Mouse (Mus musculus): ENCODE measurements at regions not wholly inside any gene's neighbourhood (a gene's known extent, or its start where the extent isn't known, plus 50 kb on each side); places are given as distances from the start of the nearest gene placed in this dataset.

DNA sequence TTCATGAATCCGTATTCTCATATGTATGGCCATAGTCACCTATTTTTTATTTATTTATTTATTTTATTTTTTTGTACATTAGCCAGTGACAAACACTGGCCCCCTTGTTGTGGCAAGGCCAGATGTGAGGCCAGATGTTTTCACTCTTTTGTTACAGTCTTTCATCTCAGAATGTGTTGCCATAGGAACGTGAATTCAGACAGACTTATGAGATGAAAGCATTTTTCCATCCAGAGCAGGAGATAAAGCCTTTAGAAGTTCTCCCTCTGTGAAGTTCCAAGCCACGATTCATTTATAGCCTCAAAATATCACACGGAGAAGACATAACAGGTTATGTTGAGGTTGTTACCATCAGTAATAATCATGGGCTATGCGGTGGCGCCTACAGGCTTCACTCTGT lies 220.9 kb downstream of the Arpp21 start:
- WGBS, result 76% methylated on average over 6 of the region's 6 CpGs
- no peak overlapping the region for H3K9ac ChIP-seq (replicated peaks; ENCODE audit: low read length)
- no peak overlapping the region for H3K4me3 ChIP-seq (ENCODE audit: low read length)
- no peaks in the 10 kb centered on the region for H3K27me3 ChIP-seq (ENCODE audit: insufficient read depth, low read length)
- H3K4me2 ChIP-seq (replicated peaks; ENCODE audit: low read depth, low read length), result no peak overlapping the region
- H3K9me3 ChIP-seq (ENCODE audit: low read length), result no peaks in the 10 kb centered on the region
- no peak overlapping the region for H3K27ac ChIP-seq (ENCODE audit: low read length)
- H3K36me3 ChIP-seq (ENCODE audit: insufficient read depth, low read length), result no peaks in the 10 kb centered on the region
- no peaks in the 10 kb centered on the region for H3K4me1 ChIP-seq (ENCODE audit: insufficient read depth, low read length)
- ATAC-seq (ENCODE audit: low FRiP score, low TSS enrichment), result no peak

DNA sequence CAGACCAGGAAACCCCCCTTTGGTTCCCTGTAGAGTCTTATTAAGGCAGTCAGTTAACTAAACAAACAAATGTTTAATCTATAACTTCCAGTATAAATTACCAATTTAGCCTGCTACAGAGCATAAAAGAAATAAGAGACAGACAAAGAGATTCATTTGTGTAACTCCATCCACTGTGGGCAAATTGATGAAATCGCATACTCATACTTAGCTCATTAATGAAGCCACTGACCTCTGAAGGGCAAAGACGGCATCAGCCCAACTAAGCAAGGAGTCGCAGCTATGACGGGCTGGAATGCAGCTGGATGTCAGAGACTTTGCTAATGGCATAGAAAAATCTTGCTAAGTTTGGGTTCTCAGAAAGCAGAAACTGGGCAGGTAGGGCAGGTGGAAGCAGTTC lies 241.3 kb downstream of the Arpp21 start:
- H3K4me2 ChIP-seq (replicated peaks; ENCODE audit: low read depth, low read length), result no peak overlapping the region
- no peaks in the 10 kb centered on the region for H3K9me3 ChIP-seq (ENCODE audit: low read length)
- no peak overlapping the region for H3K9ac ChIP-seq (replicated peaks; ENCODE audit: low read length)
- ATAC-seq (ENCODE audit: low FRiP score, low TSS enrichment), result no peak
- H3K36me3 ChIP-seq (ENCODE audit: insufficient read depth, low read length), result no peaks in the 10 kb centered on the region
- no peaks in the 10 kb centered on the region for H3K27me3 ChIP-seq (ENCODE audit: insufficient read depth, low read length)
- no peak overlapping the region for H3K4me3 ChIP-seq (ENCODE audit: low read length)
- peaks cover 8% of the 10 kb centered on the region; the same call in 1 of the 2 replicates for H3K4me1 ChIP-seq (ENCODE audit: insufficient read depth, low read length)
- 31% methylated on average over 4 of the region's 4 CpGs for WGBS
- H3K27ac ChIP-seq (ENCODE audit: low read length), result no peak overlapping the region

DNA sequence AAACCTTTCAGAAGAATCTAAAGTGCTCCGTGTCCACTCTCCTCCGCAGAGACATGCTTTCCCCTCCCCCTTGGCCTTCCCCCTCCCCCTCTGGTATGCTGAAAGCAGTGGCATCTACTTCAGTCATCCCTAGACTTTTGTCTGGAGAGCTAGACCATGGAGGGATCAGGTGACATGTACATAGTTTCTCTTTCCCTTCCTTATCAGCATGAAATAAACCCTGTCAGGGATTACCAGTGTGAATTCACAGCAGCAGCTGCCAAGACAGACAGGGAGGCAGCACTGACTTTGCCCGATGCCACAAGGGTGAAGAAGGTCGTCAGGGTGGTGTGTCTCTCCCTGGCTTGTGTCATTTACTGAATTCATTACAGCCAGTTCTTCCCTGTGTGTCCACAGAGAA lies 241.9 kb downstream of the Arpp21 start:
- no peaks in the 10 kb centered on the region for H3K27me3 ChIP-seq (ENCODE audit: insufficient read depth, low read length)
- WGBS, result 20% methylated on average over 4 of the region's 4 CpGs
- H3K9me3 ChIP-seq (ENCODE audit: low read length), result no peaks in the 10 kb centered on the region
- no peak overlapping the region for H3K4me2 ChIP-seq (replicated peaks; ENCODE audit: low read depth, low read length)
- peak; percentile 73 for ATAC-seq (ENCODE audit: low FRiP score, low TSS enrichment)
- peaks cover 8% of the 10 kb centered on the region; the same call in 1 of the 2 replicates for H3K4me1 ChIP-seq (ENCODE audit: insufficient read depth, low read length)
- no peak overlapping the region for H3K27ac ChIP-seq (ENCODE audit: low read length)
- no peak overlapping the region for H3K9ac ChIP-seq (replicated peaks; ENCODE audit: low read length)
- no peak overlapping the region for H3K4me3 ChIP-seq (ENCODE audit: low read length)
- no peaks in the 10 kb centered on the region for H3K36me3 ChIP-seq (ENCODE audit: insufficient read depth, low read length)

DNA sequence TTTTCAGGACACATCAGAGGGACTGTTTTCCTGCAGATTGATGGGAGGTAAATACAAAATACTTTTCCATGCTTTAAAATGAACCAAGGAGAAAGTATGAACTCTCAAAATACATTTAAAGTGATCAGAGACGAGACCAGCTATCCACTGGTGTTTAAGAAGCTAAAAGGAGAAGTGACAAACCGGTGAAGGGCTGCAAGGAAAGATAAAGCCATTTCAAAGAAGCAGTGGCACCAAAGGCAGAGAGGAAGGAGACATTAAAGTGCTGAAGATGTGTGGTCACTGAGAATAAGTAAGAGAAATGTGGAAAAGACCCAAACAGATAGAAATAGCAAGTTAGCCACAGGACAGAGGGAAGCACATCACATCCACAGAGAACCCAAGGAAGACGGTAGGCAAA lies 245.7 kb downstream of the Arpp21 start:
- H3K4me1 ChIP-seq (ENCODE audit: insufficient read depth, low read length), result peaks cover 8% of the 10 kb centered on the region; the same call in 1 of the 2 replicates
- H3K36me3 ChIP-seq (ENCODE audit: insufficient read depth, low read length), result no peaks in the 10 kb centered on the region
- no peak for ATAC-seq (ENCODE audit: low FRiP score, low TSS enrichment)
- no peak overlapping the region for H3K4me3 ChIP-seq (ENCODE audit: low read length)
- H3K27ac ChIP-seq (ENCODE audit: low read length), result no peak overlapping the region
- H3K9ac ChIP-seq (replicated peaks; ENCODE audit: low read length), result no peak overlapping the region
- no peaks in the 10 kb centered on the region for H3K27me3 ChIP-seq (ENCODE audit: insufficient read depth, low read length)
- no peak overlapping the region for H3K4me2 ChIP-seq (replicated peaks; ENCODE audit: low read depth, low read length)
- WGBS, result 87% methylated on average over 3 of the region's 3 CpGs
- no peaks in the 10 kb centered on the region for H3K9me3 ChIP-seq (ENCODE audit: low read length)

DNA sequence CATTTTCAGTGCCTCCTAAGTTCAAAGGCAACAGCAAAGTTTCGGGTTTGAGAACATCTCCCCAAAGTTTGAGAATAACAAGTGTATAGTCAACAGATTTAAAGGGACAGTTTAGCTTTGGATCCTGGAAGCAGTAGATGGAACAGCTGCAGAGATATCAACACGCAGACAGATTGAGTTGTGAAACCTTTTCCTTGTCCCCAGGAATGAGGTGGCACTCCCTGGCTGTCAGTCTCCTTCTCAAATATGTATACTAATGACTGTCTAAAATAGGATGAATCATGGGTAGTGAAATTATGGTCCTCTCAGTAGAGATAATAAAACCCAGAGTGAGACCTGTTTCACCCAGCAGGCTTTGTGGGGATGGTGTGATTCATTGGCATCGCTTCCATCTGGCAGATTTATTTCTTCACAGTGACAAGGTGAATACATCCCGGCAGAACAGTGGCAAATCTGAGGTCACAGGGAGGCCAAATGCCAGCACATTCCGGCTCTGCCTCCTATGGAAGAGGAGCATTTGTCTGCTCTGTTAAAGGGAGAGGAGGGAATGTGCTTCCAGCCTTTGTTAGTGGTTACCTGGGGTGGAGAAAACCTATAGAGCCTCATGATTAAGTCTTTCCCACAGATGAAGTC lies 272.2 kb downstream of the Arpp21 start:
- H3K36me3 ChIP-seq (ENCODE audit: insufficient read depth, low read length), result no peaks in the 10 kb centered on the region
- H3K4me3 ChIP-seq (ENCODE audit: low read length), result no peak overlapping the region
- no peaks in the 10 kb centered on the region for H3K27me3 ChIP-seq (ENCODE audit: insufficient read depth, low read length)
- no peak overlapping the region for H3K9ac ChIP-seq (replicated peaks; ENCODE audit: low read length)
- 15% methylated on average over 5 of the region's 5 CpGs for WGBS
- H3K27ac ChIP-seq (ENCODE audit: low read length), result no peak overlapping the region
- no peaks in the 10 kb centered on the region for H3K4me1 ChIP-seq (ENCODE audit: insufficient read depth, low read length)
- no peak for ATAC-seq (ENCODE audit: low FRiP score, low TSS enrichment)
- H3K9me3 ChIP-seq (ENCODE audit: low read length), result no peaks in the 10 kb centered on the region
- no peak overlapping the region for H3K4me2 ChIP-seq (replicated peaks; ENCODE audit: low read depth, low read length)

DNA sequence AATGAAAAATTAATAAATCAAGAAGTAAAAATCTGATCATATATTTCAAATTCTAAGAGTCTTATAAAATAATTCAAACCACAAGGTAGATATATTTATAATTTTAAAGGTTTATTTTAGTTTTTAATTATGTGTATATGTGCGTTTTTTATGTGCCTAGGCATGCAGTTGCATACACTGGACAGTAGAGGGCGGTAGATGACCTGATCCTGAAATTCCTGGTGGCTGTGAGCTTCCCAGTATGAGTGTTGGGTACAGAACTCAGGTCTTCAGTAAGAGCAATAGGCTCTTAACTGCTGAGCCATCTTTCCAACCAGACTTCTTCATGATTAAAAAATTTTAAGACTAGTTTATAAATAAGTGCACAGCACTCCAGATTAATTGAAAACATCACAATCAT lies 267.7 kb upstream of the Stac start:
- 54% methylated on average over 2 of the region's 2 CpGs for WGBS

DNA sequence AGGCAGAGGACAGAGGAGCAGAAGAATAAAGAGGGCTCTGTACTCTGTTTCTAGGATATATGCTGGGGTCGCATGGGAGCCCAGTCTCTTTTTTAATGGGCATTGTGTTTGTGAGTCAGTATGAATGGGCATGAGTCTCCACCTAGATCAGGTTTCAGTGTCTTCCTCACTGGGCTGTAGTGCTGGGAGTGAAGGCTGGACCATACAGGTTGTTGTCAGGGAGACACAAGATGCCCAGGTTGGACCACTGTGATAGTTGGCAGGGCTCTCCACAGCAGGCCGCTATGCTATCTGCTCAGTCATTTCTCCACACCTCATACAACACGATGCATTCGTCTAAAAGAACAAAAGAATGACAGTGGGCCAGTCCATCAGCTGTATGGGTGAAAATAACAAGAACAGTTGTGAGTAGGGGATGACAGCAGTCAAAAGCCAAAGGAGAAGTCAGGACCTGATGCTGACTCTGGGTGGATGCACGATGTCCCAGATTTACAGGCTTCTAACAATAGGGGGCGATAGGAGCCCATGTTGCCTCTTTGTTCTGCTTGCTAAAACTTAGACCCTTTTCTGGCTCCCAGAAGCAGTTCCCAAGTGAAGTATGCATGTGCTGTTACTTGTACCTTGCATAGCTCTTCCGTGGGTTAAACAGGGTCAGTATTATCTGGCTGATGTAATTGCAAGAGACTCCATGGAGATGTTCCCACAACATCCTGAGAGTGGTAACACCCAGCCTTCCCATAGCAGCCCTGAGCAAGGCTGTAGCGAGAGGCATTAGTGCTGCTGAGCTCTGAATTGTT lies 249.3 kb upstream of the Stac start:
- 52% methylated on average over 8 of the region's 8 CpGs for WGBS
- H3K9me3 ChIP-seq (ENCODE audit: low read length), result no peaks in the 10 kb centered on the region
- H3K9ac ChIP-seq (replicated peaks; ENCODE audit: low read length), result no peak overlapping the region
- no peak overlapping the region for H3K27ac ChIP-seq (ENCODE audit: low read length)
- no peaks in the 10 kb centered on the region for H3K4me1 ChIP-seq (ENCODE audit: insufficient read depth, low read length)
- no peak overlapping the region for H3K4me3 ChIP-seq (ENCODE audit: low read length)
- no peak overlapping the region for H3K4me2 ChIP-seq (replicated peaks; ENCODE audit: low read depth, low read length)
- no peak for ATAC-seq (ENCODE audit: low FRiP score, low TSS enrichment)
- H3K36me3 ChIP-seq (ENCODE audit: insufficient read depth, low read length), result no peaks in the 10 kb centered on the region
- no peaks in the 10 kb centered on the region for H3K27me3 ChIP-seq (ENCODE audit: insufficient read depth, low read length)

More for the DNA sequence above, 267.7 kb upstream of the Stac start:
- no peak overlapping the region for H3K4me3 ChIP-seq (ENCODE audit: low read length)
- peaks cover 4% of the 10 kb centered on the region; the same call in 1 of the 2 replicates for H3K9me3 ChIP-seq (ENCODE audit: low read length)
- H3K27ac ChIP-seq (ENCODE audit: low read length), result no peak overlapping the region
- H3K4me2 ChIP-seq (replicated peaks; ENCODE audit: low read depth, low read length), result no peak overlapping the region
- ATAC-seq (ENCODE audit: low FRiP score, low TSS enrichment), result no peak
- H3K9ac ChIP-seq (replicated peaks; ENCODE audit: low read length), result no peak overlapping the region
- no peaks in the 10 kb centered on the region for H3K27me3 ChIP-seq (ENCODE audit: insufficient read depth, low read length)
- no peaks in the 10 kb centered on the region for H3K4me1 ChIP-seq (ENCODE audit: insufficient read depth, low read length)
- no peaks in the 10 kb centered on the region for H3K36me3 ChIP-seq (ENCODE audit: insufficient read depth, low read length)

DNA sequence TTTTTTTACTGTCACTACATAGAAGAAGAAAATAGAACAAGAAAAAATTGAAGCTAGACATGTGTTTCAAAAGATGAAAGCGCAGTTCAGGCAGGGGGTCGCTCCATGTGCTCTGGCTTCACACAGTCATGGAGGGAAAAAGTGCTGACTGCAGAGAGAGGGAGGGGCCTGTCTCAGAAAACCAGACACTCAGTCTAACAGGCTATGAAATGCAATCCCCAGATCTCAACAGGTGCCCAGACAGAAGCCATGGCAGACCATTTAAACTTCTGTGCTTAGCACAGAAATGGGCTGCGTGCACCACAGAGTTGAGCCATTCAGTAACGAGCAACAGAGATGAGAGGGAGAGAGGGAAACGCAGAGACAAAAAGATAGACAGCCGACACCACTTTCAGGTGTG lies 242.3 kb upstream of the Stac start:
- WGBS, result 81% methylated on average over 6 of the region's 6 CpGs
- H3K9me3 ChIP-seq (ENCODE audit: low read length), result no peaks in the 10 kb centered on the region
- H3K9ac ChIP-seq (replicated peaks; ENCODE audit: low read length), result no peak overlapping the region
- no peak overlapping the region for H3K4me3 ChIP-seq (ENCODE audit: low read length)
- H3K27me3 ChIP-seq (ENCODE audit: insufficient read depth, low read length), result no peaks in the 10 kb centered on the region
- no peaks in the 10 kb centered on the region for H3K4me1 ChIP-seq (ENCODE audit: insufficient read depth, low read length)
- no peaks in the 10 kb centered on the region for H3K36me3 ChIP-seq (ENCODE audit: insufficient read depth, low read length)
- no peak overlapping the region for H3K27ac ChIP-seq (ENCODE audit: low read length)
- ATAC-seq (ENCODE audit: low FRiP score, low TSS enrichment), result no peak
- no peak overlapping the region for H3K4me2 ChIP-seq (replicated peaks; ENCODE audit: low read depth, low read length)

DNA sequence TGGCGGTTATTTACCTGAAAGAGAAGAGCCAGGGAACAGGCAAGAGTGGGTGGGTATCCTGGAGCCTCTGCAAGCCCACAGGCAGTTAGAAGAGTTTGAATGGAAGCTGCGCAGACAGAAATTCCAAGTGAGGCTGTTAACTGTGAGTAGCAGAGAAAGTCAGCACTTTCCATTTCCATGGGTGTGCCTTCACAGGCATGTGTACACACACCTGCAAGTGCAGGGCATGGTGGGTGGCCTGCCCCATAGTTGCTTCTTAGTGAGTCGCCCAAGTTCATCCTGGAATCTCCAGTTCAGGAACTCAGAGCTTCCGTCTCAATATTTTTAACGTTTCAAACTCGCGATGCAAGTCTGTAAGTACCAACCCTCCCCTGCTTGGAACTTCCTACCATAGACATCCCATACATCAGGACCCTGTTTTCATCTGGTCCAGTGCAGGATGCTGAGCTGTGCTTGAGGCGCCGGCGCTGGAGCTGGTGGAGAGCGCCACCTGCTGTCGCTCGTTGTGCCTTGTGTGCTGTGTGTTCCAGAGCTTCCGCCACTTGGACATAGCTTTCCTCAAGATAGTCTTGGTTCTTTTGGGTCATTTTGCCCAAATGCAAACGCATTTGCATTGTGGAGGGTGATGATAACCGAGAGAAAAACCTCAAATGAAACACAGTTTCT lies 228.3 kb upstream of the Stac start:
- H3K4me1 ChIP-seq (ENCODE audit: insufficient read depth, low read length), result no peaks in the 10 kb centered on the region
- H3K27ac ChIP-seq (ENCODE audit: low read length), result no peak overlapping the region
- no peaks in the 10 kb centered on the region for H3K36me3 ChIP-seq (ENCODE audit: insufficient read depth, low read length)
- ATAC-seq (ENCODE audit: low FRiP score, low TSS enrichment), result peak; percentile 83
- 19% methylated on average over 16 of the region's 16 CpGs for WGBS
- H3K4me2 ChIP-seq (replicated peaks; ENCODE audit: low read depth, low read length), result no peak overlapping the region
- no peak overlapping the region for H3K4me3 ChIP-seq (ENCODE audit: low read length)
- H3K9ac ChIP-seq (replicated peaks; ENCODE audit: low read length), result no peak overlapping the region
- no peaks in the 10 kb centered on the region for H3K27me3 ChIP-seq (ENCODE audit: insufficient read depth, low read length)
- H3K9me3 ChIP-seq (ENCODE audit: low read length), result no peaks in the 10 kb centered on the region

Measured in kidney, embryonic 16.5 days (tissue).